Mouse (Mus musculus) limb, embryonic 13.5 days (tissue): ENCODE data around the gene Asb15. TPM values are rescaled to one million over a fixed set of nuclear protein-coding genes. Genes with fewer than 3 reads are reported as not detected.

Experiments used
- ATAC-seq: fragments of 200-750 bp; cut with Nextera tagmentation; 2 replicates; pipeline ENCODE4 v1.8.0; 2017; ENCODE audit warnings: low read depth, moderate number of reproducible peaks, moderate TSS enrichment; ENCODE audit not compliant: low FRiP score
- H3K27ac ChIP-seq: fragments of 300-500 bp; sonication (generic); 2 replicates; pipeline ENCODE4 v1.5.1; 2015; ENCODE audit warnings: inconsistent platforms, mild to moderate bottlenecking, moderate library complexity
- H3K27me3 ChIP-seq: fragments of 300-500 bp; sonication (generic); 2 replicates; pipeline ENCODE4 v1.6.1; 2015; ENCODE audit warnings: mild to moderate bottlenecking, inconsistent platforms
- H3K36me3 ChIP-seq: fragments of 300-500 bp; sonication (generic); 2 replicates; pipeline ENCODE4 v1.6.1; 2015; ENCODE audit warnings: inconsistent platforms, mild to moderate bottlenecking, moderate library complexity
- H3K4me1 ChIP-seq: fragments of 300-500 bp; sonication (generic); 2 replicates; pipeline ENCODE4 v1.6.1; 2015; ENCODE audit warnings: inconsistent platforms
- H3K4me2 ChIP-seq: fragments of 300-500 bp; sonication (generic); replicated peaks from 2 replicates; pipeline ENCODE4 v1.6.1; 2015; ENCODE audit warnings: inconsistent platforms, mild to moderate bottlenecking, moderate library complexity
- H3K4me3 ChIP-seq: fragments of 300-500 bp; sonication (generic); 2 replicates; pipeline ENCODE4 v1.5.1; 2015; ENCODE audit warnings: moderate library complexity, mild to moderate bottlenecking, inconsistent platforms
- H3K9ac ChIP-seq: fragments of 300-500 bp; sonication (generic); 2 replicates; pipeline ENCODE4 v1.6.1; 2015; ENCODE audit warnings: mild to moderate bottlenecking, inconsistent platforms
- H3K9me3 ChIP-seq: fragments of 300-500 bp; sonication (generic); 2 replicates; pipeline ENCODE4 v1.6.1; 2016; ENCODE audit warnings: inconsistent platforms
- WGBS: fragments of 180-500 bp; shearing (Covaris S2); methylation state at CpG from one replicate; pipeline ENCODE4 v1.1.7; 2015; 5-methylcytosine and 5-hydroxymethylcytosine counted together
- polyA plus RNA-seq: library from polyadenylated mRNA; unstranded; fragments of >200 nt; fragmentation: Nextera tagmentation; extraction: Ambion mirVana; gene quantifications from 2 replicates; pipeline ENCODE4 v1.2.1, GENCODE M21; 2015

Asb15 gene
- polyA plus RNA-seq, 1 experiment from 2014 or later: not detected

DNA sequence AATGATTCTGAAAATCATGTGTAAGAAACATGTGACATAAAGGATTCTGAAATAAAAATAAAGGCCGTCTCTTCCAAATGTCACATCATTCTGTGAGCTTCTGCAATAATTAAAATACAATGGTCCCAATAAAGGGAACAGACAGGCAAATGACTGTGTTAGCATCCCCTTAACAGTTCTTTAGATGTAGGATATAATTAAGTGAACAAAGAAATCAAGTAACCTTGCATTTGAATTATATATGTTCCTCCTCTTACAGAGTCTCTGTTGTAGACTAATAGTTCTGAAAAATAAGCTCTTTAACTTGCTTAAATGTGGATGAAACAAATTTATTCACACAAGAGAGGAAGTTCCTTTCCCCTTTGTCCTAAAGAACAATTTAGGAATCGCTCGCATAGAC, 10.5 kb downstream of the Asb15 start:
- no peak overlapping the region for H3K27ac ChIP-seq
- H3K4me2 ChIP-seq: no peak overlapping the region
- H3K27me3 ChIP-seq: no peaks in the 10 kb centered on the region
- H3K4me1 ChIP-seq: no peaks in the 10 kb centered on the region
- H3K9me3 ChIP-seq: no peaks in the 10 kb centered on the region
- ATAC-seq: no peak
- 82% methylated on average over 3 of the region's 3 CpGs for WGBS
- no peak overlapping the region for H3K4me3 ChIP-seq
- H3K36me3 ChIP-seq: no peaks in the 10 kb centered on the region
- H3K9ac ChIP-seq: no peak overlapping the region

DNA sequence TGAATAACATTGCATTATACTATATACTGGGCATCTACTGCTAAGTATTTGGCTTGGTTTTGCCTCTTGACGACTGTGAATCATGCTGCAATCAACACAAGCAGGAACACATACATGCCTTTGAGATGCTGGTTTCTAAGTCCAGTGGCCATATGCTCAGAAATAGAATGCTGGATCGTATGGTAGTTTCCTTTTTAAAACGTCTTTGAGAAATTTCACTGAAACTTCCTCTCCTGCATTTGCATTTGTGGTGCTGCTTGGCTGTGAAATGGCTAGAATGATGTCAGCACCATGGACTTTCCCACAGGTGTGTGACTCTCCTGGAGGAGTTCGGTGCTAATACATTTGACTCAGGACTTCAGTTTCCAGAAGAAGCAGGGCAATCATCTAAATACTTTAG, 12.2 kb downstream of the Asb15 start:
- Histone ChIP-seq H3K4me2 (no peak overlapping the region), H3K9me3 (no peaks in the 10 kb centered on the region), H3K9ac (no peak overlapping the region), H3K4me1 (no peaks in the 10 kb centered on the region), H3K27me3 (no peaks in the 10 kb centered on the region), H3K36me3 (no peaks in the 10 kb centered on the region), H3K27ac (no peak overlapping the region), H3K4me3 (no peak overlapping the region)
- ATAC-seq: no peak
- WGBS: 73% methylated on average over 4 of the region's 4 CpGs

DNA sequence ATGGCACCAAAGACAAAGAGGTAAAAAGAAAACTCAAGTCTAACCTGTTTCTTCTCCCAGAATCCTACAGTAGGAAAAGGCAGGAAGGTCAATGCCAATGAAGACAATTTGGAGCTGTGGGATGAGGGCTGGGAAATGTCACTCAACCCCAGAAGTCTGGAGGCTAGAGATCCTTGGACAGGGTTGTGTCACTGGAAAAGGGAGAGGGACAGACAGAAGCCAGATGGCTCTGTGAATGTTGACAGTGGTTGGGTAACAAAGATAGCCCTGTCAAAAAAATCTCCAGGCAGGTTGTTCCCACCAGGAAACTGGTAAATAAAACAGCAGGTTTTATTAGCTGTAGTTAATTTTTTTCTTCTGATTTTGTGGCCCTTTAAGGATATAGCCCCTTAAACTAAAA, 14.4 kb downstream of the Asb15 start:
- Histone ChIP-seq H3K9me3 (no peaks in the 10 kb centered on the region), H3K36me3 (no peaks in the 10 kb centered on the region), H3K27ac (no peak overlapping the region), H3K27me3 (no peaks in the 10 kb centered on the region), H3K4me2 (no peak overlapping the region), H3K4me3 (no peak overlapping the region), H3K9ac (no peak overlapping the region), H3K4me1 (no peaks in the 10 kb centered on the region)
- no peak for ATAC-seq

DNA sequence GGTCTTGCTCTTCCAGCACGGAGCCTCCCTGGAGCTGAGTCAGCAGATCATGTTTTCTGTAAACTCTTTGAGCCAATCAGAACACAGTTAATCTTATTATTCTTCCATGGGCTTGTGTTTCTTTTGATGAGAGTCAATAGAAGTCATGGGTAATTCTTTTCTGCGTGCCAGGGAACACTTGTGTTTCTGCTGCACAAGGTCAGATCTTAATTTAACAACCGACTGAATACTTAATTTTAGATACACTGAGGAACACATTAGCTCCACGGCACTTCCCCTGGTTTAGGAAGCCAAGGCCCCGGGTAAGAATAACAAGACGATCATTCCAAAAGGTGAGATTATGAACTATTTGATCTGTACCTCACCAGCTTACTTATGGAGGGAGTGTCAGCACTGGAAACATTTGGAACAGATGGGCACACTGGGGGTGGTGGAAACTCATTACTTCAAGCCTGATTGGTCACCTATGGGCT, 15.2 kb downstream of the Asb15 start:
- Histone ChIP-seq H3K4me1 (no peaks in the 10 kb centered on the region), H3K9me3 (no peaks in the 10 kb centered on the region), H3K27ac (no peak overlapping the region), H3K4me3 (no peak overlapping the region), H3K4me2 (no peak overlapping the region), H3K27me3 (no peaks in the 10 kb centered on the region), H3K9ac (no peak overlapping the region), H3K36me3 (no peaks in the 10 kb centered on the region)
- ATAC-seq: no peak
- 57% methylated on average over 6 of the region's 6 CpGs for WGBS

DNA sequence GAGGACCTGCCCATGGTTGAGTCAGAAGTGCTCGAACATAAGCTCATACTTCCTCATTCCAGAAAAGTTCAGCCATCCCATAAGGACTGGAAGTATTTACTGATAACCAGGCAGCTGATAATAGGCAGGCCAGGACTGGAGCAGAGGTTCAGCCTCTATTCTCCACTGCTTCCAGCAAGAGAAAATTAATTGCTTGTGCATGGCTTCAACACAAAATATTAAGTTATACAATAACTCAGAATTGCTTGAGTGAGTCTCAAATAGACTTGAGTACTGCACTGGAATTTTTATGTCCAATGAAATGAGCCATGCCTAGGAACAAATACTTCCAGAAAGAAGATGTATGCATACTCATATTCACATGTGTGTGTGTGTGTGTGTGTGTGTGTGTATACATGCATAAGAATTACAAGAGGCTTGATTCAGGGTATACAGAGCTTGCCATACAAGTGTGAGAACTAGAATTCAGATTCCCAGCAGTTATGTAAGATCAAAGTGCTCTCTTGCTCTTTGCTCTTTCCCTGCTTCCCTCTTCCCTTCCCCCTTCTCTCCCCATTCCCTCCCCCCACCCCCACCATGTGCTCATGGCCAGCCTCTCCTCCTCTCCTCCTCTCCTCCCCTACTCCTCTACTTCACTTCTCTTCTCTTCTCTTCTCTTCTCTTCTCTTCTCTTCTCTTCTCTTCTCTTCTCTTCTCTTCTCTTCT, 18.9 kb downstream of the Asb15 start:
- no peak overlapping the region for H3K27ac ChIP-seq
- no peak overlapping the region for H3K4me3 ChIP-seq
- H3K36me3 ChIP-seq: no peaks in the 10 kb centered on the region
- no peak overlapping the region for H3K4me2 ChIP-seq
- 76% methylated on average over 1 of the region's 1 CpGs for WGBS
- no peaks in the 10 kb centered on the region for H3K9me3 ChIP-seq
- no peak for ATAC-seq
- H3K9ac ChIP-seq: no peak overlapping the region
- H3K4me1 ChIP-seq: no peaks in the 10 kb centered on the region
- no peaks in the 10 kb centered on the region for H3K27me3 ChIP-seq

DNA sequence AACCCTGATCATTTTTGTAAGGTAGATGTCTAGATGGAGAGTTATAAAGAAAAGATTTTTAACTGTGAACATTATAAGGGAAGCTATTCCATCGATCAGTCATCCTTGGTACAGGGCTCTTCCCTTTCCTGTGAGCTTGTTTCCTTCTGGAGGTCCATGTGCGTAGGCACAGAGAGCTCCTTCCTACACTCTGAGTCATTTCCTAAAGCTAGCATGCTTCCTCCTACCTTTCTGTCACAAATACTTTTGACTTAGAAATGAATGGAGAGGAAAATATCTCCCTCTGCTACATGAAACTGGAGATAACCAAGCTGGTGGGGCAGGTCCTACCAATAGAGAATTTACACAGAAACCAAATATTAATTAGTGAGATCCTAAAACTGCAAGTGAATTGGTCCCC, 21.9 kb downstream of the Asb15 start:
- no peak overlapping the region for H3K4me3 ChIP-seq
- WGBS: 91% methylated on average over 2 of the region's 2 CpGs

DNA sequence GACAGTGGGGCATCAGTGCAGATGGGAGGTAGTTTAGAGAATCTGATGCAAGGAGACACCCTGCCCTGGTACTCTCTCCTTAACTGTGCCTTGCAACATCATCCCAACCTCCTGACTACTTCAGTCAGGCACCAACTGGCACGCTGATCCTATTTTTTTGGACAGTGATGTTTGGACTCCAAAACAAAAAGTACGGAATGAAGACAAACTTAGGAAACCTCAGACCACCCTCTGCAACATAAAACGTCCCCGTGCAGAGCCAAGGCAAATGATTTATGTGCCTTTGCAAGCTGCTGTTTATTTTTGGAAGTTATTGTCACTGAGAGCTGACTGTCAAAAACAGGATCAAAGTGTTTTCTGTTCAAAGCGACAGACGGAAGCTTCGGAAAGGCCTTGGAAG, 24.1 kb downstream of the Asb15 start:
- Histone ChIP-seq H3K36me3 (no peaks in the 10 kb centered on the region), H3K4me3 (no peak overlapping the region), H3K4me1 (no peaks in the 10 kb centered on the region), H3K27ac (no peak overlapping the region), H3K4me2 (no peak overlapping the region), H3K27me3 (no peaks in the 10 kb centered on the region), H3K9ac (no peak overlapping the region), H3K9me3 (no peaks in the 10 kb centered on the region)
- ATAC-seq: no peak
- 60% methylated on average over 7 of the region's 7 CpGs for WGBS

More for the DNA sequence above, 21.9 kb downstream of the Asb15 start:
- H3K27me3 ChIP-seq: no peaks in the 10 kb centered on the region
- no peaks in the 10 kb centered on the region for H3K9me3 ChIP-seq
- no peaks in the 10 kb centered on the region for H3K4me1 ChIP-seq
- no peak overlapping the region for H3K9ac ChIP-seq
- ATAC-seq: no peak
- no peak overlapping the region for H3K27ac ChIP-seq
- H3K36me3 ChIP-seq: no peaks in the 10 kb centered on the region
- H3K4me2 ChIP-seq: no peak overlapping the region

DNA sequence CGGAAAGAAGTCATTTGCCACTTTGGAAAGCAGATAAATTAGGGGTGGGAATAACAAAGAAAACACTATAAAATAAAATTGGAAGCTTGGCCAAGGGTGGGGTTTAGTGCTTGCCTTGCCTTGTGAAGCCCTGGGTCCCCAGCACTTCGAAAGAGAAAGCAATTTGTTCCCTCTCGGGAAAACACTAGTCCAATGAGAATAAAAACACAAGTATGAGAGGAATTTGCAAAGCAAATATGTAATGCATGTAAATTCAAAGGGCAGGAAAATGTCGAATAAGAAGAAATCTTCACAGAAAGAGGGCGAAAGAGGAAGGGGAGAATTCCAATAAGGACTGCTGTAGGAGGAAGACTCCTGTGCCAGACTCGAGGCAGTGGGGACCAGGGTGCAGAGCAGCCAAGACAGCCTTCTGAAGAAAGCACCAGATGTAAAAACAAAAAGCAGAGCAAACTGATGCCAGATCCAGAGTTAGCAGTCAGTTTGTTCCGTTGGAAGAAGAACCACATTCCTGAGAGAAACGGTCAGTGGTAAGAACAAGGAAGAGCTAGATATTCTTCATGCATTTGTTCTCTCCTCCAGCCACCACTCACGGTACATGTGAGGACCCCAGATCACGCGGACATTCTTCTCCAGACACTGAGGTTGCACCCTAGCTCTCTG, 26.6 kb downstream of the Asb15 start:
- H3K9ac ChIP-seq: no peak overlapping the region
- no peak overlapping the region for H3K4me2 ChIP-seq
- no peaks in the 10 kb centered on the region for H3K9me3 ChIP-seq
- no peaks in the 10 kb centered on the region for H3K36me3 ChIP-seq
- ATAC-seq: no peak
- H3K4me1 ChIP-seq: no peaks in the 10 kb centered on the region
- H3K27ac ChIP-seq: no peak overlapping the region
- H3K27me3 ChIP-seq: no peaks in the 10 kb centered on the region
- WGBS: 69% methylated on average over 11 of the region's 11 CpGs
- no peak overlapping the region for H3K4me3 ChIP-seq

DNA sequence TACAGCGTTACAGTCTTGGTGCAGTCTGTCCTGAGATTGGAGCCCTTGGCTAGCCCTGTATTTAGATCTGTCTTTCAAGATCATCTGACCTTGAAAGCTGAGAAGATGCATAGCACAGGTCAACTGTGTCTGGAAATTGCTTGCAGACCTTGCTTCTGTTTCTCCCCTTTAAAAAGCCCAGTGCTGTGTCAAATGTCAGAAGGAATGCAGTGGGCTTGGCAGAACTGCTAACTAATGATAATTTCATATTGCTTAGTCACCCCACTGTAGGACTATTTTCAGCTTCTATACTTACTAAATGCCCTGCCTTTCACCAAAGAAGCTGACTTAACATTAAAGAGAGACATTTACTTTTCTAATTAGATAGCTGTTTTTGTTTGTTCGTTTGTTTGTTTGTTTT, 27.5 kb downstream of the Asb15 start:
- no peaks in the 10 kb centered on the region for H3K27me3 ChIP-seq
- H3K4me3 ChIP-seq: no peak overlapping the region
- H3K4me2 ChIP-seq: no peak overlapping the region
- H3K36me3 ChIP-seq: no peaks in the 10 kb centered on the region
- no peaks in the 10 kb centered on the region for H3K4me1 ChIP-seq
- no peaks in the 10 kb centered on the region for H3K9me3 ChIP-seq
- no peak overlapping the region for H3K27ac ChIP-seq
- H3K9ac ChIP-seq: no peak overlapping the region
- 70% methylated on average over 2 of the region's 2 CpGs for WGBS
- no peak for ATAC-seq

DNA sequence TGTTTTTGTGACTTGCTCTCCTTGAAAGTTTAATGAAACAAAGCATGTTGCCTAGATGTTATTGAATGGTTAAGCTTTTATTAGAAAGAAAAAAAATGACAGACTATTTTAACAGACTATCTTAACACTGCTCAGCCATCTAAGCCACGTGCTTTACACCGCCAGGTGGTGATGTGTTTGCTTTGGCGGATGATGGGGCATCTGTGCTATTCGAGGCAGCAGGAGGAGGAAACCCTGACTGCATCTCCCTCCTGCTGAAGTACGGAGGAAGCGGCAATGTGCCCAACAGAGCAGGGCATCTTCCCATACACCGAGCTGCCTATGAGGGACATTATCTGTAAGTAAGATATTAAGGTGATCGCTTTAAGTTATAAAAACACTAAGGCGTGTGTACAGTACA, 36.1 kb downstream of the Asb15 start:
- Histone ChIP-seq H3K27me3 (no peaks in the 10 kb centered on the region), H3K9ac (no peak overlapping the region), H3K9me3 (no peaks in the 10 kb centered on the region), H3K27ac (no peak overlapping the region), H3K36me3 (no peaks in the 10 kb centered on the region), H3K4me1 (no peaks in the 10 kb centered on the region), H3K4me2 (no peak overlapping the region), H3K4me3 (no peak overlapping the region)
- no peak for ATAC-seq
- WGBS: 79% methylated on average over 9 of the region's 9 CpGs

DNA sequence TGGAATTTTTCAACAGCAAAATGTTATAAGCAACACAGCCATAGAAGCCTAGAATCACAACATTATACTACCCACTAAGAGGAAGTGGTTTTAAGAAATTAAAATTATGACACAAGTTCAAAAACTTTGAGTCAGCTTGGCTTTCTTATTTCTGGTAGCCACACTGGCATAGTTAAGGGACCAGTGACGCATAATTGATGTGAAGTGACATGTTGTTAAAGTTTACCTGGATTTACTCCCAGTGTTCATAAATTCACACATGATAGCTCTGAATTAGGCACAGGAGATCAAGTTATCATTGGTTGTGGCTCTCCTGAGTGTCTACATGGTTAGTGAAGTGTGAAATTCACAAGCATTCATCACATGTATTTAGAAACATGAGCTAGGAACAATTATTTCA, 36.9 kb downstream of the Asb15 start:
- 76% methylated on average over 1 of the region's 1 CpGs for WGBS
- no peaks in the 10 kb centered on the region for H3K4me1 ChIP-seq
- no peak overlapping the region for H3K4me2 ChIP-seq
- no peak overlapping the region for H3K27ac ChIP-seq
- no peaks in the 10 kb centered on the region for H3K27me3 ChIP-seq
- no peak for ATAC-seq
- no peak overlapping the region for H3K9ac ChIP-seq
- no peaks in the 10 kb centered on the region for H3K36me3 ChIP-seq
- no peak overlapping the region for H3K4me3 ChIP-seq
- H3K9me3 ChIP-seq: no peaks in the 10 kb centered on the region

DNA sequence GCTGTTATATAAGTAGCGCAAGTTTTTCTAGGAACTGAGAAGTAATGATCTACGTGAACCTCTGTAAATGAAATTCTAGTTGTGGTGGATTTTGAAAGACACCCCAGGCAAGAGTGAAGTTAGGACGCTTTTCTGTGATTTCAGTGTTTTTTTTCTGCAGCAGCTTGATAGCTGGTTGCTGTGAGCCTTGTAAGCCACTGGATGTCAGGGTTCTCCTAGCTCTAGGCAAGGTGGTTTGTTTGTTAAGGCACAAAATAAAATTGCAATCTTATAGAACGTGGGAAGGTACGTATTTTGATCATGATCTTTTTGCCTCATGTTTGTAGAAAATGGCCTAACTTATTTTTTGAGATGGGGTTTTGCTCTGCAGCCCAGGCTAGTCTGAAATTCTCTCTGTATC, 41.0 kb downstream of the Asb15 start:
- 84% methylated on average over 5 of the region's 5 CpGs for WGBS
- Histone ChIP-seq H3K4me1 (no peaks in the 10 kb centered on the region), H3K4me2 (no peak overlapping the region), H3K4me3 (no peak overlapping the region), H3K9ac (no peak overlapping the region), H3K36me3 (no peaks in the 10 kb centered on the region), H3K9me3 (no peaks in the 10 kb centered on the region), H3K27me3 (no peaks in the 10 kb centered on the region), H3K27ac (no peak overlapping the region)
- no peak for ATAC-seq

DNA sequence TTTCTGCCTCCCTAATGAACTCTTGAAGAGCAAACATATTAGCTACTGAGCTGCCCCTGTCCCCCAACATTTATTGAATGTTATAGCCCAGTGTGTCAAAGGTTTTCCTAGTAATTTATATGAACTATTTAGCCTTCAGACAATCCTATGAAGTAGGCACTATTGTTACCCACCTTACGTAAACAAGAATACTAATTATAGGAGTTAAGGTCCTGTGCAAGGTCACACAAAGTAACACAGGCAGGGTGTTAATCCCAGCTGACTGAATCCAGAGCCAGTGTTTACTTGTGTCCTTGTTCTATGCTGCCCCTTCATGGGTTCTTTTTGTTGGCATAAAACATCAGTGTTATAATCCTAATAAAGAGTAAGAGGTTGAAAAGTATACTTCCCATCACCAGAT, 41.8 kb downstream of the Asb15 start:
- WGBS: 53% methylated on average over 1 of the region's 1 CpGs

More for the DNA sequence above, 41.8 kb downstream of the Asb15 start:
- Histone ChIP-seq H3K4me1 (no peaks in the 10 kb centered on the region), H3K9ac (no peak overlapping the region), H3K27ac (no peak overlapping the region), H3K4me2 (no peak overlapping the region), H3K36me3 (no peaks in the 10 kb centered on the region), H3K27me3 (no peaks in the 10 kb centered on the region), H3K4me3 (no peak overlapping the region), H3K9me3 (no peaks in the 10 kb centered on the region)
- no peak for ATAC-seq
